ENCODE assay signal across 9 mouse cellular contexts in genomic region chr10:96622761-96623632, GRCm38 (mm10). TPM values are rescaled to one million over a fixed set of nuclear protein-coding genes. Genes with fewer than 3 reads are reported as not detected.
DNase-seq lines count a peak whose midpoint lies in the region; ATAC-seq and TF ChIP-seq lines count a peak whose summit lies in the region.
"Had no signal": no experiment of that assay in that cellular context is flagged by ENCODE, and none has a peak within 500 bp of the region (broad histone marks: within the 10 kb centered on the region; RNA-seq: fewer than 3 reads in every experiment).

No protein-coding gene starts in this region.

- ATAC-seq in heart, postnatal 0 days (ENCODE audit: insufficient read depth, low read depth) = no peak
- ATAC-seq in granulocyte monocyte progenitor cell, adult 5-6 weeks (replicated peaks; ENCODE audit: poor library complexity, severe bottlenecking) = no peak

- H3K4me1 ChIP-seq in heart, postnatal 0 days (ENCODE audit: control insufficient read depth, insufficient read depth) = peaks cover 37% of the 10 kb centered on the region; the same call in 1 of the 2 replicates
- peaks cover 21% of the 10 kb centered on the region for H3K4me1 ChIP-seq in brown adipose tissue, adult 24 weeks (ENCODE audit: control insufficient read depth, insufficient read depth, insufficient read length, low read length)
- H3K4me1 ChIP-seq in midbrain, embryonic 10.5 days = peaks cover 55% of the 10 kb centered on the region

- no peaks in the 10 kb centered on the region for H3K27me3 ChIP-seq in heart, postnatal 0 days (ENCODE audit: control insufficient read depth, insufficient read depth, low read length)
- no peaks in the 10 kb centered on the region for H3K27me3 ChIP-seq in midbrain, embryonic 10.5 days (ENCODE audit: low read depth, poor library complexity, severe bottlenecking)

- peaks cover 13% of the 10 kb centered on the region for H3K36me3 ChIP-seq in heart, postnatal 0 days (replicated peaks; ENCODE audit: control insufficient read depth, insufficient read depth, low read length)
- peaks cover 82% of the 10 kb centered on the region for H3K36me3 ChIP-seq in midbrain, embryonic 10.5 days

- DNase-seq in heart, postnatal 0 days (ENCODE audit: low spot score) = no peak
- no peak for DNase-seq in heart, postnatal 14 days
- peak; percentile 43 for DNase-seq in 3T3-L1 (ENCODE audit: low read depth, low spot score)
- DNase-seq in midbrain, embryonic 10.5 days (ENCODE audit: low spot score) = no peak
- no peak for DNase-seq in gastrocnemius, postnatal 36 days
- DNase-seq in cerebellum, postnatal 4 days (ENCODE audit: low spot score in 2 of 2) = no peak
- DNase-seq: thymus, postnatal 36 days had no signal

- peak overlapping the region; percentile 46 for H3K4me3 ChIP-seq in heart, postnatal 0 days (ENCODE audit: low read depth, low read length)
- peak overlapping the region; percentile 24; the same call in 1 of the 2 replicates for H3K4me3 ChIP-seq in brown adipose tissue, adult 24 weeks (ENCODE audit: insufficient read depth, low read depth, low read length)
- peak overlapping the region; percentile 58; the same call in 1 of the 2 replicates for H3K4me3 ChIP-seq in midbrain, embryonic 10.5 days

- peak overlapping the region; percentile 89 for H3K4me2 ChIP-seq in heart, postnatal 0 days (ENCODE audit: low read depth, low read length)

- intact Hi-C loops in heart, postnatal 14 days (cut with DNase I) = loop anchor here (2.0 to 5.0 kb wide), 2 partner anchors 84 to 128 kb away; no protein-coding TSS in a partner anchor
- intact Hi-C loops in gastrocnemius, postnatal 36 days (cut with DNase I) = no loop called here

- no peak overlapping the region for H3K27ac ChIP-seq in heart, postnatal 0 days (ENCODE audit: low read depth)
- H3K27ac ChIP-seq in brown adipose tissue, adult 24 weeks (replicated peaks; ENCODE audit: low read depth, low read length) = peak overlapping the region; percentile 71
- no peak overlapping the region for H3K27ac ChIP-seq in midbrain, embryonic 10.5 days (replicated peaks)

- 75% methylated on average over 6 of the region's 6 CpGs for WGBS in heart, postnatal 0 days
- WGBS in midbrain, embryonic 10.5 days = 93% methylated on average over 6 of the region's 6 CpGs

- no peak for TF ChIP-seq EP300 in heart, postnatal 0 days (IDR thresholded peaks at IDR 0.05; ENCODE audit: low read depth)

- H3K9ac ChIP-seq in heart, postnatal 0 days (replicated peaks; ENCODE audit: low read depth, low read length) = no peak overlapping the region

- no peaks in the 10 kb centered on the region for H3K9me3 ChIP-seq in heart, postnatal 0 days (replicated peaks; ENCODE audit: control insufficient read depth, low read length)
- H3K9me3 ChIP-seq in midbrain, embryonic 10.5 days (replicated peaks) = no peaks in the 10 kb centered on the region

- TF ChIP-seq CTCF in heart, postnatal 0 days (IDR thresholded peaks at IDR 0.05; ENCODE audit: low read depth) = no peak

RNA-seq across cellular contexts. Expression of gene Btg1, which starts 6.2 kb away (rescaled TPM):
- total RNA-seq in heart, postnatal 0 days (2014; rRNA removed; ENCODE audit: low replicate concordance) = 21.6 and 24.7 TPM in 2 replicates
- polyA plus RNA-seq in heart, postnatal 0 days (2015; fragmentation: Nextera tagmentation; extraction: Ambion mirVana) = 28.7 and 38.9 TPM in 2 replicates
- total RNA-seq in heart, postnatal 14 days (2021) = 10 to 100 TPM; 48.0 to 53.4 TPM
- 38.8 and 52.9 TPM in 2 replicates for polyA plus RNA-seq in brown adipose tissue, adult 24 weeks (2012; ENCODE audit: insufficient read depth, insufficient read length, missing spikeins)
- 30.5 and 38.9 TPM in 2 replicates for polyA plus RNA-seq in midbrain, embryonic 10.5 days (2016; fragmentation: Nextera tagmentation; extraction: Ambion mirVana)
- total RNA-seq in granulocyte monocyte progenitor cell, adult 5-6 weeks (2014; fragmentation: Nextera tagmentation) = 19.0 and 20.0 TPM in 2 replicates
- total RNA-seq in granulocyte monocyte progenitor cell, adult 5-6 weeks (2017) = 31.1 and 32.4 TPM in 2 replicates
- total RNA-seq in gastrocnemius, postnatal 36 days (2021) = 10 to 100 TPM; 13.2 to 15.5 TPM
